Mouse (Mus musculus) megakaryocyte, embryonic 14.5 days (primary cell): ENCODE measurements around the gene G6pd2.

Experiments used
- FLI1 ChIP-seq: IDR thresholded peaks from 2 replicates; pipeline ENCODE4 v1.6.1; 2012; ENCODE audit warnings: low read length, inconsistent platforms, mixed read lengths
- GATA1 ChIP-seq: IDR thresholded peaks from 3 replicates; pipeline ENCODE4 v1.6.1; 2012; ENCODE audit warnings: mixed read lengths, low read length, inconsistent platforms, borderline replicate concordance

- TF ChIP-seq GATA1 (no peak), FLI1 (no peak)
These were observed 24.4 kb downstream of the G6pd2 start for GRCm38 (mm10) chr5:61832935-61833551.
